Mouse (Mus musculus): ENCODE results near the gene Hs2st1.

DNA sequence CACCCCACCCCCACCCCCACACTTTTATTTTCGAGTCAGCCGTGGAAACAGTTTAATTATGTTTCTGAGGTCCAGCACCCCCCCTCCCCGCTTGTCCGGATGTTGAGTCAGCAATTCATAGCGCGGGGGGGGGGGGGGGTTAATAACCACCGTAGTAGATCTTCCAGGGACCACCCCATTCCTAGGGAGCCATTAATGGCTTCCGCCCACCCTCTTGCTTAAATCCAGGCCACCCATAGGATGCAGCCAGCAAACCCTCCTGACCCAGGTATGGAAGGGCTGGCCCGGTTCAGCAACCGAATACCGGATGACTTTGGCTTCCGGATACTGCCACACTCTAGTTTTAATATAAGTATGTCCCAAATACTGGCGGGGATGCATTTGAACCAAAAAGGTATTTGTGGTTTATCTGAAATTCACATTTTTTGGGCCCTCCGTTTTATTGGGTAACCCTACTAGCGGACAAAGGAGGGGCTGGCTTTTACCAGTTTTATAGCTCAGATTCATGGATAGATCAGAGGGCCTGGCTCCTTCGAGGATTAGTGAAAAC, 188.5 kb downstream of the Hs2st1 start:
- no peak for TF ChIP-seq POLR2A (IDR thresholded peaks at IDR 0.05; ENCODE audit: control insufficient read depth, extremely low read depth, insufficient read depth, low read length, poor library complexity)
- TF ChIP-seq CTCF (IDR thresholded peaks at IDR 0.05; ENCODE audit: borderline replicate concordance, control insufficient read depth, extremely low read depth, insufficient read depth, low read length, poor library complexity) = no peak
